Mouse (Mus musculus): ENCODE results near the gene Cntn5.

The Cntn5 gene

DNA sequence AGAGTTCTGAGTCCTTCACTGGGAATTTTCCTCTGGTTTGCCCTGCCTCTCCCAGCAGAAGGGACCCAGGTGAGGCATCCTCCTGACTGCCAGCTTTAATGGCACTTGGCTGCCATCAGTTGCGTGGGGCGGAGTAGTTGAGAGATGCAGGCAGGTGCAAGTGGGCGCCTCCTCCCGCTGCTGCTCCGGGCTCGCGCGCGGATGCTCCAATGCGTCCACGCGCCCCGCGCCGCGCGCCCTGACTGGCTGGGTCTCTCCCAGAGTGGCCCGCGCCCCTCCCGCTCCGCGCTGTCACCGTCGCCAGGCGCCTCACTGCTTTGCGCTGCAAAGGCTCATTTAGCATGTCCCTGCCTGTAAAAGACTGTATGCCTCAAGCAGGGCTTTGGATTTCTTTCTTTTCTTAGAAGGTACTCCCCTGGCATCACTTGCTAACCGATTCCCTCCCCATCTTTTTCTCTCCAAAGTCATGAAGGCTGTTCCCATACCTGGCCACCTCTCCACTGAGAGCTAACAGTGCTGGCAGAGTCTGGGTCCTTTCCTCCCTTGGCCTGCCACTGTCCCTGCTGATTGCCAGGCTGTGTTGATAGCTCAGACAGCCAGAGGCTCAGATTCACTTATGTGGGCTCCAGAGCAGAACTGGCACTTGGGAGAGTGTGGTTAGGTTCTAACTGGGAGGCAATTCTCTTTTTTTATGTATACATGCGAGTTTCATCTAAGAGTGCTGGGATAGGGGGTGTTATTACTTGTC lies at the start of gene Cntn5:
TSS of gene Cntn5 (minus strand) at position 160 of the 748 bp plus-strand sequence.
- DNase-seq (ENCODE audit: low spot score in 2 of 2): no peak

DNA sequence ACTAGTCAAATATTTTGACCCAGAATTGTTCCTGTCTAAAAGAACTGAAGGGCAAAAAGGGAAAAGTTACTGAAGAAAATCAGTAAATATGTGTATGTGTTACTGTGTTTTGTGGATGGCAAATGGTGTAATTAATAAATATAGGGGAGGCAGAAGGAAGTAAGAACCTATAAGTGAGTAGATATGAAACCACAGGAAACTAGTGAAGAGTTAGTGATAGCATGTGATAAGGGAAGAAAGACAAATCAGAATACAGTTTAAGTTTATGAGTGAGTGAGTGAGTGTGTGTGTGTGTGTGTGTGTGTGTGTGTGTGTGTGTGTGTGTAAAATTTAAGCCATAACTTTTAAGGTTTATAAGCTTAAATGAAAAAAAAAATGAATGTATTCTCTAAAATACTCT lies 45.9 kb upstream of the Cntn5 start:
- no peak for DNase-seq (ENCODE audit: low spot score in 2 of 2)

DNA sequence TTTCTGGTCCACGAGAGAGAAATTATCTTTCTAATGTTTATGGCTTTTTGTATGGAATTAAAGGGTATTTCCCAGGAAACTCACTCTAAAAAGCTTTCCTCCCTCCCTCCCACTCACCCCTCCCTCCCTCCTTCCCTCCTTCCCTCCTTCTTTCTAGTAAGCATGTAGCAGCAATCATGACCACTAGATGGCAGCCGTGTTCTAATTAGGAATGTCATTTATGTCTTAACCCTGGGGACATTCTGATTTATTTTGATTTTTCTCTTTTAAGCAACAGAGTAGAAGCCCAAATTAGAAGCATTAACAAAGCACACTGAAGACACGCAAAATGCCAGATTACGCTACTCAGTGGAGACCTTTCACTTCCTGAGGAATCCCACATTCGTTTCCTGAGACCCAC lies 5.0 kb upstream of the Cntn5 start:
- DNase-seq (ENCODE audit: low spot score in 2 of 2): peak in 1 of 2 experiments; percentile 4

DNA sequence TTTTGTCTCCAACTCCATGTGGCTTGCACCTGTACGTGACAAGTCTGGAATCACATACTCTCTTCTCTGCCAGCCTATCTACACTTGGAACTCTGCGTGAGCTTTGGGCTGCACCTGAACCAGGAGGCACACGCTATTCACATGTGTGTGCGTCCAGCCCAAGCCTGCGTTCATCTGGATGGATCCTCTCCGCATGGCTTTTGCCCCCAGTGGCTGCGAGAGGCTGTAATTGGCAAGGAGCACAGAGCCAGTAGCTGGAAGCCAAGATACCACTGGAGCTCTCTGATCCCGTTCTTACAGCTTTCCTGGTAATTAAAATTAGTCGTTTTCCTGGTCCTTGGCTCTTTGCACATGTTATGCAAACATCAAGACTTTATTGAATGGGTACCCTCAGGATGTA lies 1.1 kb upstream of the Cntn5 start:
- DNase-seq (ENCODE audit: low spot score in 2 of 2): no peak

DNA sequence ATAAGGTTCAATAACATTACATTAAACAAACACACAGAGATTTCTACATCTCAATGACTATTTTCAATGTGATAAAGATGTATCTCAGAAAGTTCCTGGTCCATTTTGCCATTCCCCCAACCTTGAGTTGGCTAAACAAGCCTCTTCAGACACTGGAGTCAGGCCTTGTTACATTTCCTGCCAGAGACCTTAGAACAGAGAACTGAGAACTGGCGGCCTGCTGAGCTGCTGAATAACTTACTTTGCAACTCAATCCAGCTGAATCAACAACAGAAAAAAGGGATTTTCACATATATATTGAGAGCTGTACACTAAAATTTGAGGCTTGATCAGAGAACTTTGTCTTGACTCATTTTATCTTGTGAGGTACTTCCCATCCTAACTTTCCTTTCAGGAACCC lies 24.8 kb downstream of the Cntn5 start:
- no peak for DNase-seq (ENCODE audit: low spot score in 2 of 2)

DNA sequence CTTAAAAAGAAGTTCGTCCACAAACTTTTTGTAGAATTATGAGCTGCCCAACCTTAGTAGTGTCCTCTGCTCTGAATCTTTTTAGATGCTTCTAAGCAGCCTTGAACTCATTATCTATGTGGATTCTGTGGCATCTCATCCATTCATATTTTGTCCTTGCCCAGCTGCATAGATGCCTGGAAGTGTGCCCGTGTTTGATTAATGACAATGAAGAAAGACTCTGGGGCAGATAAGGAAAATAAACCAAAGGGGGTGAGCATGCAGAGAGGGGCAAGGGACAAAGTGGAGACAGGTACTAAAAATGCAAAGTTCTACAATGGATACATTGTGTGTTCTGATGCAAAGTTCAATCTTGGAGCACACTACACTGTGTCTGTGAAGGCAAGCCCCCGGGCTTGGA lies 30.7 kb downstream of the Cntn5 start:
- no peak for DNase-seq (ENCODE audit: low spot score in 2 of 2)

DNA sequence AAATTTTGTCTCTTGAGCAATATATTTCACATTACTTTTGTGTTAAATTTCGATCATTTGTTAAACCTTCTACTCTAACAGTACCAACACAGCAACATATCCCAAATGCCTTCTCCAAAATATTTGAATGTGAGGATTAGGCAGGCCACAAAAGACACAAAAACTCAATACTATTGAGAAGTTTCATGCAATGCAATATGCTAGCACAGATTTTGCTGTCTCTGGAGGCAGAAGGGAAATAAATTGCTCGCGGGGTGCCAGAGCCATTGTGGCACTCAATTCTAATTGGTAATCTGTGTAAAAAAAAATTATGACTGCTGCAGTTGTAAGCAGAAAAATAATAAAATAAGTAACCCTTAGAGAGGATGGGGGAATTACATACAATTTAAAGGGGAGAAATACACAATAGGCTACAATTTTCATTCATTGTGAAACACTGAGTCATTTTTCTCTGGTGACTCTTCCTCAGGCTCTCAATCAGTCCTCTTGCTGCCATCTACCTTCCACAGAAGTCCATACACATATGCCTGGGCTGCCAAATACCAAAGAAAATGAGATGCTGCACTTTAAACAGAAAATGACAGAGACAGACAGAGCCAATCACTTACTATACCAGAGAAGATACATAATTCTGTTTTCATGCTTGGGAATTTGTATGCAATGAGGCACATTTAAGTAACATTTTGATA lies 48.2 kb downstream of the Cntn5 start:
- DNase-seq (ENCODE audit: low spot score in 2 of 2): no peak

DNA sequence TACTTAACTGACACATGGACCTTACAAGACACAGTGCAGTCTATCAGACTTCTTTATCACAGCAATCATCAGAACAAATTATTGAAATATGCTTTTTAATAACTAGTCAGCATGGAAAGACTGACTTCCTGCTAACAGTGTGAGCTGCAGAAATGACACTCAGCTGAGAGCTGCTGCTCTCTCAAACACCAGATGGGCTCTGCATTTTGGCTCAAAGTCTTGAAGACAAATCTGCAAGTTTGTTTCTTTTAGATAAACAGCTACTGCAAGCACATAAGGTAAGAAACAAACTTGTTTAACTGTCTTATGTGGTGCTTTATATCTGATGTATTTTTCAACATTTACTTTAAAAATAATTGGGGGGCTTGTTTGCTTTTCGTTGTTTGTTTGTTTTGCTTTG lies 87.9 kb downstream of the Cntn5 start:
- DNase-seq (ENCODE audit: low spot score in 2 of 2): no peak

DNA sequence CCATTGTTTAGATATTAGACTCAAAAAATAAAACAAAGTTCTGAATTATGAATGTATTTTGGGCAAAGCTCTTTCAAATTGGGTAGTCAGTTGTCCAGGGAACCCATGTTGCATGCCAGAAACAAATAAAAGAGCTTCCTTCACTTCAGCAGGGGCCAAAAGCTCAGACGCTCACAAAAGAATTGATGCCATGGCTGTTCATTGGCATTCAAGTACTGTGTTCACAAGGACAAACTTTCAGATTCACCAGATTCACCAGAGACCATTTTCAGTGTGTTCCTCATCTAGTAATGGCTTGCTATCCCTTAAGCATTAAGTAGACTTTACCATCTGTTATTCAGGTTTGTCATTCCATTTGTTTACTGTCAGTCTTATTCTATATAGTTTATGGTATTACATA lies 107.4 kb downstream of the Cntn5 start:
- no peak for DNase-seq (ENCODE audit: low spot score in 2 of 2)

DNA sequence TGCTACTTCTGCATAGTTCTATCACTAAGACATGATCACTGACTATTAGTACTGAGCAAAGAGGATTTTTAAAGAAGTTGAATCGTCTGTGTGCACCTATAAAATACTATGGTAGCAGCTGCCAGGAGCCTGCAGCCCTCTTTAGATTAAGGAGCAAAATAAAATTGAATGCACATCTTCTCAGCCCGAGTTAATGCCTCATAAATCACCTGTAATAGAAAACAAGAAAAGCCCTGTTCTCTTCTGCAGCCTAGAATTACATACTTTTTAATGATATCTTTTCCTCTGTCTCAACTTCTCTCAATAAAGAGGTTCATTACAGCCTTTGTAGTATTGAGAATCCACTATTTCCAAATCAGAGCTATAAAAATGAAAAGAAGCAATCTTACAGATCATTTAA lies 109.5 kb downstream of the Cntn5 start:
- DNase-seq (ENCODE audit: low spot score in 2 of 2): no peak

DNA sequence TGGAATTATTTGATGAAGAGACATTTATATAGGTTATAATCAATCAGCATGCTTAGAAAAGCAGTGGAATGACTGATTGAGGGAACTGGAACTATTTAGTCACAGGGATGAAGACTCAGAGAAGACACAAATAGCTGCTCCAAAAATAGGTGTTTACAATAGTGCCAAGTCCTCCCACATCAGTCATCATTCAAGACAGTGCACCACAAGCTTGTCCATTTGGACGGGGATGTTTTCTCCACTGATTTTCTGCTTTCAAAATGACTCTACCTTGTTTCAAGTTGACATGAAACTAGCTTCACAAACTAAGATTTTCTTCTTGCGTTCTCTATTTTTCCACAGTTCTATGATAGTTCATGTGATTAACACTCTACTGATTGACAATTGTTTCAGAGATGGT lies 172.7 kb downstream of the Cntn5 start:
- no peak for DNase-seq (ENCODE audit: low spot score in 2 of 2)

DNA sequence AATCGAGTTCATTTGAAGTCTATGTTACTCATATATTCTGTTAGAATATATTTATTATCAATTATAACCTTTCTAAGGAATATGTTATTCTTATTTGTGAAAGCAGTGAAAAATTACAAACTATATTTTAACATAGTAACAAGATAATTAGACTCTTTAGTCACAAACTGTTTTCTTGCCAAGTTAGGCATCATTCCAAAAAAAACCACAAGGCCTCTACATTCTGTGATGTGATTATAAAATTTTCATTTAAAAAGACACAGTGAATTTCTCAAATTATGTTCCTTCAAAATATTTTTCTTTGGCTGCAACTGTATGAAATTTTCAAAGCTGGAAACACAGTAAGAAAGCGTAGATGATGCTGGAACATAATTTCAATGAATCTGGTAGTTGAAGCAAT lies 180.4 kb downstream of the Cntn5 start:
- no peak for DNase-seq (ENCODE audit: low spot score in 2 of 2)

DNA sequence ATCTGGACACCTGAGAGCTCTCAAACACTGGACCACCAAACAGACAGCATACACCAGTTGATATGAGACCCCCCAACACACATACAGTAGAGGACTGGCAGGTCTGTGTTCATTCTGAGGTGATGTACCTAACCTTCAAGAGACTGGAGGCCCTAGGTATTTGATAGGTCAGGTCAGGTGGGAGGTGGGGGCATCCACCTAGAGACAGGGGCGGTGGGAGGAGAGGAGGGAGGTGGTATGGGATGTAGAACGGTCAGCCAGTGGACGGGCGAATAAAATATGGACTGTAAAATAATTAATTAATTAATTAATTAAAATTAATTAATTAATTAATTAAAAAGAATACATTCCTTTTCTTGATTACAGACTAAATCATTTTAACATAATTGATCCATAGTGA lies 182.5 kb downstream of the Cntn5 start:
- no peak for DNase-seq (ENCODE audit: low spot score in 2 of 2)

DNA sequence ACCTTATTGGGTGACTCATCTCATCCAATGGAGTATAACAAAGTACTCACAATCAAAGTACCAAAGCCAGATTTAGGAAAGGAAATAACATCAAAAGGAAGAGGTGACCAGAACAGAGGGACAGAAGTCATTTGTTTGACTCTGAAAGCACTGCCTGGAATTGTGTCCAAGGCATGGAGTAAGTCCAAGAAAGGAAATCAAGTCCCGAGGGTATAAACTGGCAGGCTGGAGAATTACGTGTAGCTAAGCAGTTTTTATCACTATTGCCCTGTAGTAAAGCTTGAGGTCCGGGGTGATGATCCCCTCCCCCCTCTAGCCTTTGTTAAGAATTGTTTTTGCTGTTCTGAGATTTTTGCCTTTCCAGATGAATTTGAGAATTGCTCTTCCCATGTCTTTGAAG lies 185.6 kb downstream of the Cntn5 start:
- no peak for DNase-seq (ENCODE audit: low spot score in 2 of 2)

DNA sequence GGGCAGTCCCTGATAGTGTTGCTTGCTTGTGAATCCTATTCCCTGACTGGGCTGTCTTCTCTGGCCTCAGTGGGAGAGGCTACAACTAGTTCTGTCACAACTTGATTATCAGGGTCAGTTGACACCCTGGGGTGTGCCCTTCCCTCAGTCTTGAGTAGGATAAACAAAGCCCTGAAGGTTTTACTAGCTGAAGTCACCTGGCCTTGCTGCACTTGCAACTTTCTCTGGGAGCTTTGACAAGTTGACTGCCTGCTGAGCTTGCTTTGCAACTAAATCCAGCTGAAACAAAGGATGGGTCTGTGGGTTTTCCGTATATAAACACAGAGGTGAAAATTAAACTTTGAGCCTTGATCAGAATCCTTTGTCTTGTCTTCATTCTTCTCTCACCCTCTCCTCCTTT lies 190.9 kb downstream of the Cntn5 start:
- no peak for DNase-seq (ENCODE audit: low spot score in 2 of 2)

DNA sequence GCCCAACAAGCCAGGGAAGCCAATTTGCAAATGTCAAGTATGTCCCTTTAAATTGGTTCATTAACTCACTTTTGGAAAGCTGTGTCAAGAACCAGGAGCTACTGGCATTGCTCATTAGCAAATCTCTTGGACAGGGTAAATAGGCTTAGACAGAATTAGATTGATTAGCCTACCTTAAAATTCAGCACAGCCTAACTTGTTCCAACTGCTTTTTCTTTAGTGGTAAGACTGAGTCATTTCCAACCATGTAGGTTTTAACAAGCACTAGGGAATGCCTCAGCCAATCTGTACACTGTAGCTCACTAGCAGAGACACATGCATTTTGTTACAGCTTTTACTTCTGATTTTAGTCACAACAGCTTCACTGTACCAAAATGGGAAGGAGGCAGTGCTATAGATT lies 222.9 kb downstream of the Cntn5 start:
- DNase-seq (ENCODE audit: low spot score in 2 of 2): no peak

DNA sequence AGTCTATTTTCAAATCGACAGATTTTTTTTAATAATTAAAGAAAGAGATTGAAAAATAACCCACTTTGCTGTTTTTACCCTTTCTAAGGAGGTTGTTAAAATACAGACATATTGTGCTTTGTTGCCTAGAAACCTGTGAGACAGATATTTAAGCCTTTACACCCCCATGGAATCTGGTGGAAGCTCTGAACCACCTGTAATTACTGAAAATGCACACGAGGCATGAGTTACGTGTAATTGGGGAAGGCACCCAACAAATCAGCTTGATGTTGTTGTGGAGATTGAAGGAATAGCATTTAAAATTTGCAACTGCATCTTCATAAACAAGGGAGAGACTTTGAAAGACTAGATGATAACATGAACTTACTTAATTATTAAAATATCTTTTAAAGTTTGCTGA lies 223.4 kb downstream of the Cntn5 start:
- DNase-seq (ENCODE audit: low spot score in 2 of 2): no peak

DNA sequence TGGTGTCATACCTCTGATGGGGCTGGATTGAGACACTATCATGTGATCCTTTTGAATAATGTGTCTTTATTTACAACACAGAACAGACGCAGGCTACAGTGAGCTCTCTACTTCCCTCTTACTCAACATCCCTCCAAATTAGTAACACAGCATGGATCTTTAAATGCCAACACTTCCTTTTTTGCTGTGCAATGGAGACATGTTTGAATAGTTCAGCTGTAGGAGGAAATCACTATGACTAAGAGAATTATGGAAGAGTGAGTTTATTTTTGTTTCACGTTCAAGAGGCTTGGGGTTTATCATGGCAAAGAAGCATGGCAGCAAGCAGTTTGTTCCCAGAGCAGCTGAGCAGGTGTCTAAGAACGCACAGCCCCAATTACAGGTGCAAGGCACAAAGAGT lies 235.9 kb downstream of the Cntn5 start:
- no peak for DNase-seq (ENCODE audit: low spot score in 2 of 2)

DNA sequence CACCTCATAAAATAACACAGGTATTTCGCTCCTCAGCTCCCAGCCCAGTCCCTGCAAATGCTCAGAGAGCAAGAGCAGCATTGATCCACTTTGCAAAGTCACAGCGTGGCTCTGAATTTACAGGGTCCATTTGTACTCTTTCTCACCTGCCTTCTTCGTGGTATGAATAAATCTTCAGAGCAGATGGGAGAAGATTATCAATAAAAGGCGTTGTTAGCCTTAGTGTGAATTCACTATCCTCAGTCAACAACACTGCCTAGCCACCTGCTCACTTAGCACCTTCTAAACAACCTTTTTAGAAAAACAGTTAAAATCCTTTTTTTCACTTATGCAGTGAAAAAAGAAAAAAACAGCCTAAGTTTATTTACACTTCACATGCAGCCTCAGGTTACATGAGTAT lies 237.1 kb downstream of the Cntn5 start:
- DNase-seq (ENCODE audit: low spot score in 2 of 2): no peak

DNA sequence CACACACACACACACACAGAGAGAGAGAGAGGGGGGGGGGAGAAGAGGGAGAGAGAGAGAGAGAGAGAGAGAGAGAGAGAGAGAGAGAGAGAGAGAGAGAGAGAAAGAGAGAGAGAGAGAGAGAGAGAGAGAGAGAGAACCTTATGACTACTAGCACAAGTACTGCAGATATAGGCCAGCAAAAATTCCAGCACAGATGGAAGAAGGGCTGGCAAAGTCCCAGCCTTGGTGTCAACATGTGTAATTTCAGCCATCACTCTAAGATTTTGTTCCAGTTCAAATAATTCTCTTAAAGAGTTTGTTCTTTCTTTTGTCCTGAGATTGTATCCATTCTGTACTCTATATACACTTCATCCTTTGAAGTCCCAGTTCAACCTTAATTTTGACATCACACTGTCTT lies 238.8 kb downstream of the Cntn5 start:
- DNase-seq (ENCODE audit: low spot score in 2 of 2): no peak

DNA sequence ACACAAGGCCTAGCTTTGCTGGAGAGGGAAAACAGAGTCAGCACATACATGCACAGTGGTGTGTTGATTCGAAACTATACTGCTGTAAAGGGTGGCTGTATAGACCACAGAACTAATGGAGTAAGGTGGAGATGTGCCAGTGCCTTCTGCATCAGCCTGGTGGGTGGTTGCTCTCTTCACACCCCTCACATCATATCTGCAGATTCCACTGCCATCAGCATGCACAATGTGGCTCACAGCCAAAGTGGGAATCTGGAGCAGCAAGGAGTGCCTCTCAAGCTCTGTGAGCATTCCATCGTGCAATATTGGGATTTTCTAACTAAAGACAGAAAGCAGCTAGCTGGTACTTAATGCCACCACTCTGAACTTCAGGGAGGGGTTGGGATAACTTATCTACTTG lies 241.5 kb downstream of the Cntn5 start:
- DNase-seq (ENCODE audit: low spot score in 2 of 2): no peak

DNA sequence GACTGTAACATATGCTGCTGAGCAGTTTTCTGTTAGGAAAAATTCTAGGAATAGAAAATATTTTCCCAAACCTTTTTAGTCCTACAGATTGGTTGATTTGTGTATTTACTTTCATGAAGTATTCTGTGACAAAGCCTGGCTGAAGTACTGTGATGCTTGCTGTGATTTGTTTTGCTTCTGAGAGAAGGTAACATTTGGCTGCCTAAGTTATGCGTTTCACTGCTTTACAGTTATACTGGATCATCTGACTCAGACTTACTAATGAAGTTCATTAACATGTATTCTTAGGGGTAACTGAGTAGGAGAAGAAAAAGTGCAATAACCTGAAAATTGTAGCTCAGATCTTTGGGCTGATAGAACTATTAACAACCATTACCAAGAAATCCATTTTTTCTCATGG lies 245.1 kb downstream of the Cntn5 start:
- DNase-seq (ENCODE audit: low spot score in 2 of 2): no peak

DNA sequence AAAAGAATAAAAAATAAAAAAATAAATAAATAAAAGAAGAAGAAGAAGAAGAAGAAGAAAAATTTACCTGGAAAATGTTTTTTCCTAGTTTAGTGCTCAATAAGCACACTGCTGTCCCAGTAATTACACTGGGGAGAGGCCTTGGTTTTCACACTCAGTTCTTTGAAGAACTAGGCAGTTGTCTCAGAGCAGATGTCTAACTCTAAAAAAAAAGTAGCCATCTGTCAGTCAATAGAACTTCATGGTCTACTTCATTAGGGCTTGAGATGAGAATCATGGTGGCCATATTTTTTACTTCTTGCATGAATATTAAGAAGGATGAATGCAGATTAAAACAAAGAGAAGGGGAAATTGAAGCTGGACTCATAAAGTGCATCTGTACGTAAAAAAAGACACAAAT lies 246.5 kb downstream of the Cntn5 start:
- DNase-seq (ENCODE audit: low spot score in 2 of 2): no peak

Measured in spleen, postnatal 36 days (tissue).